Mouse (Mus musculus): ENCODE measurements around the gene Lrrc59. TPM values are rescaled to one million over a fixed set of nuclear protein-coding genes. Genes with fewer than 3 reads are reported as not detected.
"Not testable (repeated sequence)": the region's sequence is repeated elsewhere in the genome, so short reads cannot be mapped to it uniquely, and the experiment has no call there.

Gene Lrrc59
- polyA plus RNA-seq, 1 experiment from 2014 or later: 157 TPM

GRCm38 (mm10) chr11:94630199-94631011 lies 838 bp downstream of the Lrrc59 start:
- peak; percentile 29 for ATAC-seq
- POLR2A ChIA-PET: interaction anchor here (0.9 to 1.2 kb wide), 3 partner anchors 9 to 23 kb away, joined by 4 to 5 read pairs (median 5); partner anchors contain the start of genes Eme1 and Mrpl27
- no peak for DNase-seq (ENCODE audit: low read depth, low spot score)
- CTCF ChIA-PET: interaction anchor here (1.3 to 3.5 kb wide), 3 partner anchors 10 to 24 kb away, joined by 4 to 38 read pairs (median 8); no protein-coding TSS in a partner anchor
- no peaks in the 10 kb centered on the region for H3K27me3 ChIP-seq
- TF ChIP-seq CTCF (IDR thresholded peaks at IDR 0.05): no peak
- in situ Hi-C loops (cut with MboI; ENCODE audit: low pct_unique_long_range_greater_than_20kb): no loop called here

- in situ Hi-C loops (cut with MboI; ENCODE audit: low pct_unique_long_range_greater_than_20kb): no loop called here
- CTCF ChIA-PET: interaction anchor here (3.5 kb wide), 1 partner anchor 11 kb away, joined by 38 read pairs; no protein-coding TSS in a partner anchor
- POLR2A ChIA-PET: no interaction called here
- no peak for TF ChIP-seq CTCF (IDR thresholded peaks at IDR 0.05)
- DNase-seq (ENCODE audit: low read depth, low spot score): no peak
- ATAC-seq: no peak
- H3K27me3 ChIP-seq: no peaks in the 10 kb centered on the region
Observed at GRCm38 (mm10) chr11:94631969-94632368, 2.4 kb downstream of the Lrrc59 start.

GRCm38 (mm10) chr11:94632988-94633387 lies 3.4 kb downstream of the Lrrc59 start:
- TF ChIP-seq CTCF (IDR thresholded peaks at IDR 0.05): no peak
- POLR2A ChIA-PET: no interaction called here
- DNase-seq (ENCODE audit: low read depth, low spot score): no peak
- H3K27me3 ChIP-seq: no peaks in the 10 kb centered on the region
- in situ Hi-C loops (cut with MboI; ENCODE audit: low pct_unique_long_range_greater_than_20kb): no loop called here
- no peak for ATAC-seq
- CTCF ChIA-PET: interaction anchor here (1.3 kb wide), 1 partner anchor 12 kb away, joined by 4 read pairs; no protein-coding TSS in a partner anchor

GRCm38 (mm10) chr11:94634431-94634830 lies 4.9 kb downstream of the Lrrc59 start:
- no peaks in the 10 kb centered on the region for H3K27me3 ChIP-seq
- ATAC-seq (no peak), DNase-seq (ENCODE audit: low read depth, low spot score) (no peak)
- in situ Hi-C loops (cut with MboI; ENCODE audit: low pct_unique_long_range_greater_than_20kb): no loop called here
- CTCF ChIA-PET: interaction anchor here (0.8 kb wide), 1 partner anchor 13 kb away, joined by 3 read pairs; no protein-coding TSS in a partner anchor
- TF ChIP-seq CTCF (IDR thresholded peaks at IDR 0.05): no peak
- POLR2A ChIA-PET: no interaction called here

- no peak for DNase-seq (ENCODE audit: low read depth, low spot score)
- no peak for TF ChIP-seq CTCF (IDR thresholded peaks at IDR 0.05)
- in situ Hi-C loops (cut with MboI; ENCODE audit: low pct_unique_long_range_greater_than_20kb): no loop called here
- POLR2A ChIA-PET: no interaction called here
- no peak for ATAC-seq
- H3K27me3 ChIP-seq: no peaks in the 10 kb centered on the region
- CTCF ChIA-PET: interaction anchor here (1.7 kb wide), 1 partner anchor 9 kb away, joined by 3 read pairs; no protein-coding TSS in a partner anchor
Observed at GRCm38 (mm10) chr11:94644461-94645219, 15.1 kb downstream of the Lrrc59 start.

GRCm38 (mm10) chr11:94646457-94646856 lies 16.9 kb downstream of the Lrrc59 start:
- no peak for TF ChIP-seq CTCF (IDR thresholded peaks at IDR 0.05)
- in situ Hi-C loops (cut with MboI; ENCODE audit: low pct_unique_long_range_greater_than_20kb): no loop called here
- DNase-seq (ENCODE audit: low read depth, low spot score) (no peak), ATAC-seq (no peak)
- POLR2A ChIA-PET: no interaction called here
- H3K27me3 ChIP-seq: no peaks in the 10 kb centered on the region
- CTCF ChIA-PET: no interaction called here

GRCm38 (mm10) chr11:94651241-94651640 lies 21.7 kb downstream of the Lrrc59 start:
- POLR2A ChIA-PET; in situ Hi-C loops (cut with MboI; ENCODE audit: low pct_unique_long_range_greater_than_20kb); DNase-seq (ENCODE audit: low read depth, low spot score); CTCF ChIA-PET; H3K27me3 ChIP-seq; ATAC-seq: not testable (repeated sequence)

- no peak for DNase-seq (ENCODE audit: low read depth, low spot score)
- in situ Hi-C loops (cut with MboI; ENCODE audit: low pct_unique_long_range_greater_than_20kb): no loop called here
- ChIA-PET CTCF (no interaction called here), POLR2A (no interaction called here)
- H3K27me3 ChIP-seq: no peaks in the 10 kb centered on the region
- TF ChIP-seq CTCF (IDR thresholded peaks at IDR 0.05): no peak
- no peak for ATAC-seq
Observed at GRCm38 (mm10) chr11:94652973-94653372, 23.4 kb downstream of the Lrrc59 start.

- no peak for TF ChIP-seq CTCF (IDR thresholded peaks at IDR 0.05)
Observed at GRCm38 (mm10) chr11:94653663-94654436, 24.3 kb downstream of the Lrrc59 start, which contains the start of the genes Mrpl27 and Eme1. Mrpl27 (plus strand) TSS chr11:94653767. Eme1 (minus strand) TSS chr11:94653964.

GRCm38 (mm10) chr11:94661344-94661743 lies 31.8 kb downstream of the Lrrc59 start:
- no peak for TF ChIP-seq CTCF (IDR thresholded peaks at IDR 0.05)
- in situ Hi-C loops (cut with MboI; ENCODE audit: low pct_unique_long_range_greater_than_20kb): no loop called here
- H3K27me3 ChIP-seq: no peaks in the 10 kb centered on the region
- ChIA-PET CTCF (no interaction called here), POLR2A (interaction anchor here (1.8 kb wide), 1 partner anchor 16 kb away, joined by 4 read pairs; the partner anchor contains the start of gene Xylt2)
- ATAC-seq (no peak), DNase-seq (ENCODE audit: low read depth, low spot score) (no peak)

More at GRCm38 (mm10) chr11:94653663-94654436, 24.3 kb downstream of the Lrrc59 start, which contains the start of the genes Mrpl27 and Eme1:
- peak; percentile 43 for DNase-seq (ENCODE audit: low read depth, low spot score)
- in situ Hi-C loops (cut with MboI; ENCODE audit: low pct_unique_long_range_greater_than_20kb): no loop called here
- ChIA-PET CTCF (interaction anchor here (1.4 kb wide), 1 partner anchor 24 kb away, joined by 4 read pairs; the partner anchor contains the start of gene Lrrc59), POLR2A (interaction anchor here (0.6 to 1.0 kb wide), 2 partner anchors 11 to 24 kb away, joined by 4 read pairs; partner anchors contain the start of gene Lrrc59)
- no peaks in the 10 kb centered on the region for H3K27me3 ChIP-seq
- peak; percentile 70 for ATAC-seq
